Mouse (Mus musculus) olfactory bulb, adult 2 months (tissue): ENCODE measurements around the gene Rgs6.

Experiments
- CTCF ChIP-seq: fragments of 200-500 bp; IDR thresholded peaks from 2 replicates; pipeline ENCODE4 v1.5.1; 2012; ENCODE audit warnings: low read depth, mild to moderate bottlenecking, low read length, moderate library complexity; ENCODE audit not compliant: insufficient read depth
- POLR2A ChIP-seq: fragments of 200-500 bp; IDR thresholded peaks from 2 replicates; pipeline ENCODE4 v1.6.1; 2012; ENCODE audit warnings: mild to moderate bottlenecking, low read depth, low read length, moderate library complexity; ENCODE audit not compliant: insufficient read depth

GRCm38 (mm10) chr12:82982716-82983115 lies 394.6 kb downstream of the Rgs6 start:
- TF ChIP-seq CTCF (no peak), POLR2A (no peak)
